Mouse (Mus musculus) olfactory bulb, adult 2 months (tissue): ENCODE measurements around the gene Zfp607b. TPM values are rescaled to one million over a fixed set of nuclear protein-coding genes. Genes with fewer than 3 reads are reported as not detected.

ENCODE experiments used
- H3K27ac ChIP-seq: fragments of 200-500 bp; 2 replicates; pipeline ENCODE4 v1.5.1; 2012; ENCODE audit warnings: low read depth, low read length; ENCODE audit not compliant: insufficient read depth
- H3K4me1 ChIP-seq: fragments of 200-500 bp; 2 replicates; pipeline ENCODE4 v1.6.1; 2012; ENCODE audit warnings: low read length; ENCODE audit not compliant: control insufficient read depth, insufficient read depth
- H3K4me3 ChIP-seq: fragments of 200-500 bp; 2 replicates; pipeline ENCODE4 v1.5.1; 2012; ENCODE audit warnings: mild to moderate bottlenecking, low read depth, low read length, moderate library complexity; ENCODE audit not compliant: insufficient read depth
- CTCF ChIP-seq: fragments of 200-500 bp; IDR thresholded peaks from 2 replicates; pipeline ENCODE4 v1.5.1; 2012; ENCODE audit warnings: low read depth, mild to moderate bottlenecking, low read length, moderate library complexity; ENCODE audit not compliant: insufficient read depth
- POLR2A ChIP-seq: fragments of 200-500 bp; IDR thresholded peaks from 2 replicates; pipeline ENCODE4 v1.6.1; 2012; ENCODE audit warnings: mild to moderate bottlenecking, low read depth, low read length, moderate library complexity; ENCODE audit not compliant: insufficient read depth
- WGBS: fragments of 180-500 bp; shearing (Covaris S2); methylation state at CpG from one replicate; pipeline ENCODE4 v1.1.7; 2018; 5-methylcytosine and 5-hydroxymethylcytosine counted together
- polyA plus RNA-seq: library from polyadenylated mRNA; stranded (reverse); fragments of >200 nt; gene quantifications from 2 replicates; pipeline ENCODE4 v1.2.4, GENCODE M21; 2012; ENCODE audit warnings: low replicate concordance; ENCODE audit not compliant: missing spikeins, insufficient read depth, insufficient read length

Zfp607b gene
- polyA plus RNA-seq, 1 experiment: not detected

- Histone ChIP-seq H3K4me3 (no peak overlapping the region), H3K4me1 (no peaks in the 10 kb centered on the region), H3K27ac (no peak overlapping the region)
- WGBS: 94% methylated on average over 8 of the region's 8 CpGs
- TF ChIP-seq POLR2A (no peak), CTCF (no peak)
These were observed 32.8 kb downstream of the Zfp607b start for GRCm38 (mm10) chr7:27721951-27722350.

GRCm38 (mm10) chr7:27725566-27726538 lies 36.7 kb downstream of the Zfp607b start:
- TF ChIP-seq POLR2A (no peak), CTCF (no peak)
- Histone ChIP-seq H3K27ac (no peak overlapping the region), H3K4me3 (no peak overlapping the region), H3K4me1 (no peaks in the 10 kb centered on the region)
- WGBS: 38% methylated on average over 12 of the region's 12 CpGs

- Histone ChIP-seq H3K4me3 (no peak overlapping the region), H3K27ac (no peak overlapping the region), H3K4me1 (no peaks in the 10 kb centered on the region)
- WGBS: 51% methylated on average over 2 of the region's 2 CpGs
- TF ChIP-seq CTCF (no peak), POLR2A (no peak)
These were observed 38.3 kb downstream of the Zfp607b start for GRCm38 (mm10) chr7:27727471-27727870.

- TF ChIP-seq POLR2A (peak; percentile 92), CTCF (peak; percentile 56; the same call in 1 of the 2 replicates)
These were observed 42.2 kb downstream of the Zfp607b start, which contains the start of gene Zfp60 for GRCm38 (mm10) chr7:27731281-27731883. Zfp60 (plus strand) TSS chr7:27731389.

GRCm38 (mm10) chr7:27731946-27732345 lies 42.8 kb downstream of the Zfp607b start:
- WGBS: 2% methylated on average over 12 of the region's 12 CpGs
- TF ChIP-seq CTCF: no peak
- TF ChIP-seq POLR2A: no peak
- H3K4me3 ChIP-seq: peak overlapping the region; percentile 66
- peaks cover 15% of the 10 kb centered on the region for H3K4me1 ChIP-seq
- H3K27ac ChIP-seq: peak overlapping the region; percentile 81

More at GRCm38 (mm10) chr7:27731281-27731883, 42.2 kb downstream of the Zfp607b start, which contains the start of gene Zfp60:
- Histone ChIP-seq H3K4me1 (peaks cover 14% of the 10 kb centered on the region), H3K4me3 (peak within 1 kb of the TSS; percentile 66), H3K27ac (peak within 1 kb of the TSS; percentile 81)
- under 1% methylated on average over 35 of the region's 35 CpGs for WGBS

- Histone ChIP-seq H3K27ac (peak overlapping the region; percentile 81; the same call in 1 of the 2 replicates), H3K4me3 (peak overlapping the region; percentile 66), H3K4me1 (peaks cover 15% of the 10 kb centered on the region)
- 36% methylated on average over 6 of the region's 6 CpGs for WGBS
- TF ChIP-seq POLR2A (no peak), CTCF (no peak)
These were observed 43.4 kb downstream of the Zfp607b start for GRCm38 (mm10) chr7:27732508-27732907.

- H3K4me1 ChIP-seq: peaks cover 15% of the 10 kb centered on the region
- 14% methylated on average over 5 of the region's 5 CpGs for WGBS
- TF ChIP-seq CTCF (no peak), POLR2A (no peak)
- H3K4me3 ChIP-seq: no peak overlapping the region
- H3K27ac ChIP-seq: no peak overlapping the region
These were observed 46.3 kb downstream of the Zfp607b start for GRCm38 (mm10) chr7:27735457-27735856.

Other genes starting within 250 kb of the Zfp607b start
- not detected in 2 replicates for gene Sptbn4, start 241.7 kb upstream of the Zfp607b start, polyA plus RNA-seq
- not detected in 2 replicates for gene Blvrb, start 241.4 kb upstream of the Zfp607b start, polyA plus RNA-seq
- gene Sertad3, start 215.6 kb upstream of the Zfp607b start, polyA plus RNA-seq: not detected in 2 replicates
- gene Sertad1, start 202.4 kb upstream of the Zfp607b start, polyA plus RNA-seq: not detected in 2 replicates
- not detected in 2 replicates for gene Prx, start 190.0 kb upstream of the Zfp607b start, polyA plus RNA-seq
- not detected in 2 replicates for gene Hipk4, start 166.1 kb upstream of the Zfp607b start, polyA plus RNA-seq
- not detected in 2 replicates for gene Pld3, start 136.1 kb upstream of the Zfp607b start, polyA plus RNA-seq
- gene 2310022A10Rik, start 136.1 kb upstream of the Zfp607b start, polyA plus RNA-seq: not detected in 2 replicates
- not detected in 2 replicates for gene Akt2, start 97.8 kb upstream of the Zfp607b start, polyA plus RNA-seq
- not detected in 2 replicates for gene Ttc9b, start 35.4 kb upstream of the Zfp607b start, polyA plus RNA-seq
- gene Map3k10, start 14.7 kb upstream of the Zfp607b start, polyA plus RNA-seq: not detected in 2 replicates
- gene Zfp60, start 42.0 kb downstream of the Zfp607b start, polyA plus RNA-seq: not detected in 2 replicates
- not detected in 2 replicates for gene Zfp626, start 117.9 kb downstream of the Zfp607b start, polyA plus RNA-seq
- gene Zfp59, start 149.3 kb downstream of the Zfp607b start, polyA plus RNA-seq: not detected in 2 replicates
- gene Zfp607a, start 168.2 kb downstream of the Zfp607b start, polyA plus RNA-seq: not detected in 2 replicates
- gene Zfp974, start 240.1 kb downstream of the Zfp607b start, polyA plus RNA-seq: not detected in 2 replicates